Mouse (Mus musculus) cortical plate, adult 2 months (tissue): ENCODE data around the gene Tceanc. TPM values are rescaled to one million over a fixed set of nuclear protein-coding genes. Genes with fewer than 3 reads are reported as not detected.

Source experiments
- H3K27ac ChIP-seq: fragments of 200-500 bp; 2 replicates; pipeline ENCODE4 v1.5.1; 2012; ENCODE audit warnings: low read length, control low read depth, inconsistent platforms; ENCODE audit not compliant: insufficient read depth
- H3K4me1 ChIP-seq: fragments of 200-500 bp; 2 replicates; pipeline ENCODE4 v1.6.1; 2011; ENCODE audit warnings: low read length; ENCODE audit not compliant: control insufficient read depth, insufficient read depth
- H3K4me3 ChIP-seq: fragments of 200-500 bp; 2 replicates; pipeline ENCODE4 v1.5.1; 2011; ENCODE audit warnings: mild to moderate bottlenecking, low read length, control low read depth; ENCODE audit not compliant: insufficient read depth
- CTCF ChIP-seq: fragments of 200-500 bp; IDR thresholded peaks from 2 replicates; pipeline ENCODE4 v1.5.1; 2011; ENCODE audit warnings: mild to moderate bottlenecking, control low read depth, low read length; ENCODE audit not compliant: insufficient read depth; ENCODE audit errors: extremely low read depth
- POLR2A ChIP-seq: fragments of 200-500 bp; IDR thresholded peaks from 2 replicates; pipeline ENCODE4 v1.6.1; 2011; ENCODE audit warnings: mild to moderate bottlenecking, low read length, control low read depth; ENCODE audit not compliant: insufficient read depth; ENCODE audit errors: extremely low read depth
- polyA plus RNA-seq: library from polyadenylated mRNA; depleted of rRNA; stranded (reverse); fragments of >200 nt; gene quantifications from 2 replicates; pipeline ENCODE4 v1.2.3, GENCODE M21; 2012; rRNA removed

Gene Tceanc
- polyA plus RNA-seq, 1 experiment, result 1.3 TPM

DNA sequence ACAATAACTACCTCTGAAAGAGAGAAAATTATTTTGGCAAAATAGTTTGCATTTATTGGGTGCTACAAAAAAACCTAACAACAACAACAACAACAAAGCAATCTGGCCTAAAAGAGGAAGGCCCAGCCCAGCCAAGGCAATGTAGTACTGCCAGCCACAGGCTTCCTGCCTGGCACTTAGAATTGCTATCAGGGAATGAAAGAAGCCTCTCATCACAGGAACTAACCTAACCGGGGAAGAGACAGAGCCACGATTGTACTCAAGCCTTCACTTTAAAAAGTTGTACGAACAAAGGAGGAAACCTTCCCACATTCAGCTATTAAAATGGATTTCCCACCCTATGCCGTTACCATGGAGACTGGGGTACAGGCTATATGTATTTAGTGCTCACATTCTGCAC is 20.6 kb downstream of the Tceanc start:
- no peak for TF ChIP-seq CTCF
- TF ChIP-seq POLR2A, result no peak
- no peak overlapping the region for H3K4me3 ChIP-seq
- no peak overlapping the region; the same call in 1 of the 2 replicates for H3K27ac ChIP-seq
- H3K4me1 ChIP-seq, result no peaks in the 10 kb centered on the region

- no peak overlapping the region for H3K4me3 ChIP-seq
- no peak for TF ChIP-seq POLR2A
- no peak for TF ChIP-seq CTCF
- no peaks in the 10 kb centered on the region for H3K4me1 ChIP-seq
- H3K27ac ChIP-seq, result no peak overlapping the region
These were observed 23.3 kb downstream of the Tceanc start for GRCm38 (mm10) chrX:166495052-166495451.

DNA sequence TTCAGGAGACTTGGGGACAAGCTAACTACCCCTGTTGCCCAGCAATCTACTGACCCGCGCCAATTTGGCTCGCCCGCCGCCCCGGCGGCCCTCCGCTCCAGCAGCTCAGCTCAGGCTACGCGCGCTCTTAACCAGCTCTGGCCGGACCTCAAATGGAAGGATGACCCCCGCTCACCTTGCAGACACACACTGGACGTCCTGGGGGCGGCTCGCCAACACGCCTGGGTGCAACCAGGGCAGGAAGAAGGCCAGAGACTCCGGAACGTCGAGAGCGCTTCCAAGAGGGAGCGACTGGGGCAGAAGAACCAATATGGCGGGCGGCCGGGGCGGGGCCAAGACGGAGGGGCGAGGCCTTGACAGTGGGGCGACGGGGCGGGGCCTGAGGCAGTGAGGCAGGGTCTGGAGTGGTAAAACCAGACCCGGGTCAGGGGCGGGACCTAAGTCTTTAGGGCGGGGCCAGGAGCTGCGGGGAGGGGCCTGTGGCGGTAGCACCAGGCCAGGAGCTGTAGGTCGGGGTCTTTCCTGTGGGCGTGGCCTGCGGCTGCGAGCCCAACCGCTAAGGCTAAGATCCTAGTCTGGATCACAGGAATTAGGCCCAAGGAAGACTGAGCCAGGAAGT is 38.9 kb downstream of the Tceanc start, which contains the start of gene Rab9:
Gene Rab9 (minus strand): TSS at position 503 of the 619 bp plus-strand sequence.
- H3K27ac ChIP-seq, result peak within 1 kb of the TSS; percentile 4; the same call in 1 of the 2 replicates
- H3K4me1 ChIP-seq, result no peaks in the 10 kb centered on the region
- H3K4me3 ChIP-seq, result peak within 1 kb of the TSS; percentile 65
- TF ChIP-seq POLR2A (peak; percentile 49; the same call in 1 of the 2 replicates), CTCF (no peak)

- TF ChIP-seq POLR2A, result no peak
- TF ChIP-seq CTCF, result no peak
These were observed 39.6 kb downstream of the Tceanc start for GRCm38 (mm10) chrX:166478631-166479364.

GRCm38 (mm10) chrX:166477393-166477792 is 41.0 kb downstream of the Tceanc start:
- Histone ChIP-seq H3K27ac (no peak overlapping the region), H3K4me1 (no peaks in the 10 kb centered on the region), H3K4me3 (no peak overlapping the region; the same call in 1 of the 2 replicates)
- TF ChIP-seq CTCF (no peak), POLR2A (no peak)

More at GRCm38 (mm10) chrX:166478631-166479364, 39.6 kb downstream of the Tceanc start:
- no peaks in the 10 kb centered on the region for H3K4me1 ChIP-seq
- H3K27ac ChIP-seq, result peak overlapping the region; percentile 4; the same call in 1 of the 2 replicates
- H3K4me3 ChIP-seq, result peak overlapping the region; percentile 65

DNA sequence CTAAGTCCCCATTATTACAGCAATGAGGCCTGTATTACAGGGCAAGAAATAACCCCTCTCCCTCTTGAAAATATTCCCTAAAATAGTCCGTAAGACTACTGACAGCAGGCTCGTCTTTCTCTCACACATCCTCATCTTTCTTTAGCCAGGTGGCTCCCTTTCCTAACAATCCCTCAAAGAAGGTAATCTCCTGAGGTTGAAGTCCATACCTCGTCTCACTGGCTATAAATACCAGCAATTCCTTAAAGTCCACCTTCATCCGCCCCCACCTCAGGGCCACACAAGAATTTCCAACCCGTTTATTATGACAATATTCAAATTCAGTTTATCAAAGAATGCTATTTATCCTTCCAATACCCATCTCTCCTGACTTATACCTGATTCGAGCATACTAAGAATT is 45.8 kb downstream of the Tceanc start:
- TF ChIP-seq POLR2A, result no peak
- no peak for TF ChIP-seq CTCF
- Histone ChIP-seq H3K4me3 (no peak overlapping the region), H3K4me1 (no peaks in the 10 kb centered on the region), H3K27ac (no peak overlapping the region)

- Histone ChIP-seq H3K27ac (no peak overlapping the region), H3K4me3 (no peak overlapping the region), H3K4me1 (no peaks in the 10 kb centered on the region)
- TF ChIP-seq POLR2A (no peak), CTCF (no peak)
These were observed 50.0 kb downstream of the Tceanc start for GRCm38 (mm10) chrX:166468321-166468720.

DNA sequence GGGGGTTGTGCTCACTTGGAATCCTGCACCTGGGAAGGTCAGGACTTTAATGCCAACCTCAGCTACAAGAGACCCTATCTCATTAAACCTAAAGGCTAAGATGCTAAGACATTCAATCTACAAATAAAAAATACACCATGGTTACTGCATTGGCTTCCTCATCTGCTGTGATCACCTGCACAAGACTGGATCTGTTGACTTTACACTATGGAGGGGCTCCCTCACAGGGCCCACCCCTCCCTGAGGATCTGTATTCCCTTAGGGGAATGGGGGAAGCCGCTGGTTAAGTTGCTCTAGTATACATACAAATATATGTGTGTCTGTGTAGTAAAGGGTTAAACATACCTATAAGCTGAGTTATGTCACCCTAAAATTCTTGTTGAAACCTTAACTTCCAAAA is 62.8 kb downstream of the Tceanc start:
- H3K27ac ChIP-seq, result no peak overlapping the region
- H3K4me1 ChIP-seq, result no peaks in the 10 kb centered on the region
- no peak overlapping the region for H3K4me3 ChIP-seq
- TF ChIP-seq POLR2A (no peak), CTCF (no peak)

GRCm38 (mm10) chrX:166454331-166454730 is 64.0 kb downstream of the Tceanc start:
- no peak overlapping the region for H3K4me3 ChIP-seq
- H3K27ac ChIP-seq, result no peak overlapping the region
- H3K4me1 ChIP-seq, result no peaks in the 10 kb centered on the region
- TF ChIP-seq POLR2A (no peak), CTCF (no peak)

- TF ChIP-seq POLR2A (no peak), CTCF (no peak)
- Histone ChIP-seq H3K4me3 (no peak overlapping the region), H3K4me1 (no peaks in the 10 kb centered on the region), H3K27ac (no peak overlapping the region)
These were observed 64.8 kb downstream of the Tceanc start for GRCm38 (mm10) chrX:166453532-166453931.

Other genes with a start within 250 kb of the Tceanc start
- gene Trappc2, start 78.0 kb downstream of the Tceanc start, polyA plus RNA-seq, result 52.6 and 53.7 TPM in 2 replicates
- gene Ofd1, start 77.9 kb downstream of the Tceanc start, polyA plus RNA-seq, result 4.5 and 5.2 TPM in 2 replicates
- gene Rab9, start 38.7 kb downstream of the Tceanc start, polyA plus RNA-seq, result 33.4 and 34.2 TPM in 2 replicates
- gene Egfl6, start 67.2 kb upstream of the Tceanc start, polyA plus RNA-seq, result 1.7 and 2.1 TPM in 2 replicates